Mouse (Mus musculus) Patski (cell line): Measurements from ENCODE around the gene Mccc2. TPM values are rescaled to one million over a fixed set of nuclear protein-coding genes. Genes with fewer than 3 reads are reported as not detected.

Source experiments
- ATAC-seq: fragments of 100-300 bp; one replicate; pipeline ENCODE4 v1.8.0; 2021
- CTCF ChIA-PET: fragments of 350-600 bp; sonication (Branson Sonifier 250); formaldehyde crosslinking; loops from one replicate; lab custom pipeline; 2022; ENCODE audit warnings: inconsistent platforms; lab: Charles Lee
- POLR2A ChIA-PET: fragments of 350-600 bp; sonication (Branson Sonifier 250); formaldehyde crosslinking; loops from one replicate; lab custom pipeline; 2022; ENCODE audit warnings: antibody characterized with exemption, inconsistent platforms; lab: Charles Lee
- DNase-seq: peaks from one replicate; pipeline ENCODE4 v3.0.0-alpha.2; 2011; ENCODE audit warnings: low read depth, low spot score
- H3K27me3 ChIP-seq: fragments of 371-371 bp; one replicate; pipeline ENCODE4 v1.5.1; 2021
- CTCF ChIP-seq: fragments of 100-300 bp; IDR thresholded peaks from one replicate; pipeline ENCODE4 v1.5.1; 2021
- in situ Hi-C: fragments of 300-500 bp; cut with MboI; formaldehyde crosslinking; loops from 3 replicates; pipeline ENCODE4 v1.11.1; 2018; ENCODE audit warnings: low pct_unique_long_range_greater_than_20kb, mixed read lengths
- polyA plus RNA-seq: library from polyadenylated mRNA; unstranded; gene quantifications from one replicate; pipeline ENCODE4 v1.2.3, GENCODE M21; 2021

The Mccc2 gene
- polyA plus RNA-seq, 1 experiment from 2014 or later: 55.0 TPM

- DNase-seq (no peak), ATAC-seq (no peak)
- TF ChIP-seq CTCF: peak; percentile 42
- in situ Hi-C loops: no loop called here
- ChIA-PET POLR2A (no interaction called here), CTCF (no interaction called here)
- H3K27me3 ChIP-seq: no peaks in the 10 kb centered on the region
These were observed 71.9 kb downstream of the Mccc2 start for GRCm38 (mm10) chr13:99943525-99943924.

- ChIA-PET CTCF (no interaction called here), POLR2A (interaction anchor here (0.7 kb wide), 1 partner anchor 60 kb away, joined by 3 read pairs; no protein-coding TSS in a partner anchor)
- no peaks in the 10 kb centered on the region for H3K27me3 ChIP-seq
- ATAC-seq (no peak), DNase-seq (no peak)
- in situ Hi-C loops: no loop called here
- TF ChIP-seq CTCF: no peak
These were observed 74.8 kb downstream of the Mccc2 start for GRCm38 (mm10) chr13:99940601-99941000.

GRCm38 (mm10) chr13:99939320-99939671 lies 76.1 kb downstream of the Mccc2 start:
- DNase-seq (no peak), ATAC-seq (no peak)
- TF ChIP-seq CTCF: no peak
- CTCF ChIA-PET: interaction anchor here (0.8 kb wide), 1 partner anchor 34 kb away, joined by 3 read pairs; no protein-coding TSS in a partner anchor
- in situ Hi-C loops: no loop called here
- POLR2A ChIA-PET: no interaction called here
- H3K27me3 ChIP-seq: no peaks in the 10 kb centered on the region

DNA sequence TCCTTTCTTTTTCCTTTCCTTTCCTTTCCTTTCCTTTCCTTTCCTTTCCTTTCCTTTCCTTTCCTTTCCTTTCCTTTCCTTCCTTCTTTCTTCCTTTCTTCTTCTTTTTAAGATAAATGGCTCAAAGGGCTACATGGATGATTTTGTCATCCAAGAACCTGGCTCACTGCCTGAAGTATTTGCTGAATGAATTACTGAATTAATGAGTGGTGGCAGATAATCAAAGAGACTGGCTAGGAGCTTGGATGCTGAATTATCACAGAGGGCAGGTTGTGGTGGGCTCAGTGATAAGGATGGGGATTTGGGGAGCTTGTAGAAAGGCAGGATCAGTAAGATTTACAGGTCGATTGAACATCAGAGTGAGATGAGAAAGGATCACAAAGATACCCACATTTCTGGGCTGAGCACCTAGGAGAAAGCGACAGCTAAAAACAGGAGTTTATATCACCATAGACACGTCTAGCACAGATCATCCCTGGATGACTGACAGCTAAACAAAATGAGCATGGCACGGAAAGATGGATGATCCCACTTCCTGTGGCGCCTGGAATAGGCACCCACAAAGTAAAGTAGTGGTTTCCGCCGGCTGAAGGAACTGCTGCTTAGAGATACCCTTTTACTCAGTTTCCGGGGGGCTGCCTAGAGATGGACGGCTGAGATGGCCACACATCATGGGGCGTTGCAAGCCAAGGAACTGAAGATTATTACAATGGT lies 76.7 kb downstream of the Mccc2 start:
- CTCF ChIA-PET: interaction anchor here (0.8 to 1.3 kb wide), 2 partner anchors 17 to 33 kb away, joined by 3 read pairs; no protein-coding TSS in a partner anchor
- POLR2A ChIA-PET: no interaction called here
- TF ChIP-seq CTCF: no peak
- H3K27me3 ChIP-seq: no peaks in the 10 kb centered on the region
- no peak for DNase-seq
- in situ Hi-C loops: no loop called here
- no peak for ATAC-seq

GRCm38 (mm10) chr13:99937741-99938140 lies 77.7 kb downstream of the Mccc2 start:
- peak; percentile 31 for DNase-seq
- no peak for ATAC-seq
- TF ChIP-seq CTCF: no peak
- H3K27me3 ChIP-seq: no peaks in the 10 kb centered on the region
- in situ Hi-C loops: no loop called here
- ChIA-PET CTCF (interaction anchor here (1.3 kb wide), 1 partner anchor 18 kb away, joined by 3 read pairs; no protein-coding TSS in a partner anchor), POLR2A (no interaction called here)

DNA sequence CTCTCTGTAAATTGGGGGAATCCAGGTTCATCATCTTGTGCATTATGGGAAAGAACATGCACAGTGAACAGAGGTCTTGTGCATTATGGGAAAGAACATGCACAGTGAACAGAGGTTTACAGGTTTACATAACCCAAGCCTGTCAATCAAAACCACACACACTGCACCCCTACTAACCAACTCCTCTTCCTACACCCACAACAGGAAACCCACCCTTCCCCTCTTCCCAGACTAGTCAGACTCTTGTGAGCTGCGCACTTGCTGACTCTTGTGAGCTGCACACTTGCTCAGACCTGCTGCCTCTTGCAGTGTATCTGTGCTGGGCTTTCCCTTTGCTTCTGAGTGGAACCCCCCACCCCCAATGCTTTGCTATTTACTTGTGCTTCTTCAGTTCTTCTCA lies 83.0 kb downstream of the Mccc2 start:
- POLR2A ChIA-PET: no interaction called here
- CTCF ChIA-PET: no interaction called here
- H3K27me3 ChIP-seq: no peaks in the 10 kb centered on the region
- ATAC-seq (no peak), DNase-seq (no peak)
- TF ChIP-seq CTCF: no peak
- in situ Hi-C loops: no loop called here

DNA sequence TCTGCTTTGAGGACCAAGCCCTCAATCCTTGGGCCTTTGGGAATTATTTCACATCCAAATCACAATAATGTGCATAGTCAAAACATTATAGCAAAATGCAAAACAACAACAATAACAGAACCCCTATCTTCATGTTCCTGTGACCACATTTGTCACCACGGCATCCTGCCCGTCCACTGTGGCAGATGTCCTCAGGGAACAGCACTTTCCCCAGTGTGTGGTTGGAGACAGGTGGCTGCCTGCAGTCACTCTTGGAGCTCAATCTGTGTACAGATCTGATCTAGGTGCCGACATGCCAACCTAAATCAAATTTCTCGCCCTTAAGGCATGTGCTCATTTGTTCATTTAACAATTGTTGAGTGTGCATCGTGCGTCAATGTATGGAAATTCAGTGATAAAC lies 83.9 kb downstream of the Mccc2 start:
- ChIA-PET CTCF (no interaction called here), POLR2A (no interaction called here)
- ATAC-seq (no peak), DNase-seq (no peak)
- in situ Hi-C loops: no loop called here
- no peaks in the 10 kb centered on the region for H3K27me3 ChIP-seq
- no peak for TF ChIP-seq CTCF

DNA sequence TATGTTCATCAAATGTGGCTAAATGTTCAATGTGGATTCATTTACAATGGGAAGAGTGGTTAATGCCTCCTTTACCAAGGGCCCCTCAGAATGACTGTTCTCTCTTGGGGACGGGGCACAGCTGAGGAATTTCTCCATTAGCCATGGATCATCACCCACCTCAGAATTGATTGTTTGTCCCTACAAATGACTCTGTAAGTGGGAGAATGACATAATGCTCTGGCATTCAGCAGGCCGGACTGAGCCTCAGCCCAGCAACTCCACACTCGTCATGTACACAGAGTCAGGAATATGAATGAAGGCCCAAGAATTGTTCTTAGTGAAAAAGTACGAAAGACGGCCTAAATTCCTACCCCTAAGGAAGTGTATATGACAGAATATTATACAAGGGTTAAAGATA lies 89.2 kb downstream of the Mccc2 start:
- DNase-seq (peak; percentile 35), ATAC-seq (peak; percentile 39)
- H3K27me3 ChIP-seq: no peaks in the 10 kb centered on the region
- POLR2A ChIA-PET: no interaction called here
- TF ChIP-seq CTCF: no peak
- in situ Hi-C loops: no loop called here
- CTCF ChIA-PET: no interaction called here

DNA sequence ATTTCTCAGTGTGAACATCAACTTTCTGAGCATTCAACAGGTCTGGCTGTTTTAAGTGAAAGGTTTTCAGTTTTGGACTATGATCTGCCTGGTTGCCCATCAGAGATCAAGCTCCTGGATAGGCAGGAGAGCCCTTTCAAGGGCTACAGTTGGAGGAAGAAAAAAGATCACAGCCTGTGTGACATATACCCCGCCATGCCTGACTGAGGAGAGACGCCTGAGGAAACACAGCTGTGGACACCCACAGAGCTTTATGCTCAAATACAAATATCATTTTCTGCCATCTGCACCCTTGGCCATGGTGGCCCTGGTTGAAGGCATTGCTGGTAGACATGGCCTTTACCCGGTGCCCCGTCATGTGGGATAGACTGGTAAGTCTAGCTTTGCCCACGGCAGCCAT lies 99.8 kb downstream of the Mccc2 start:
- peaks cover 15% of the 10 kb centered on the region for H3K27me3 ChIP-seq
- ATAC-seq (no peak), DNase-seq (no peak)
- TF ChIP-seq CTCF: no peak
- ChIA-PET POLR2A (no interaction called here), CTCF (no interaction called here)
- in situ Hi-C loops: no loop called here

DNA sequence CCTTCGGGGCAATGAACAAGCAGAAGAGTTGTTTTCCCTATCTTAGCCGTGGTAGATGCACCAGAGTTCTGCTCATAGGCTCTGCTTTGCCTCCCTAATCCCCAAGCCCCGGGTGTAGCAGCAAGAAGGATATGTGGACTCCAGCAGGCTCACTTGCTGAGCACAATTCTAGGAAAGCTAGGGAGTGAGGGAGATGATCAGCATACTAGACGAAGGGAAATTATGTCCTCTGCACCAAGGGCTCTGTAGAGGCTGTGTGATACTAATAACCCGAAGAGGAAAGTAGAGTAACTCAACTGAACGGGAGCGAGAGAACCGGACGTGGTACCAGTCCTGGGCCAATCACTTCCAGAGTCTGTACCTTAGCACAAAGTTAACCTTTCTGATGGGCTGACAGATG lies 114.5 kb downstream of the Mccc2 start, which contains the start of gene Cartpt:
TSS of gene Cartpt (minus strand) at position 127 of the 400 bp plus-strand sequence.
- CTCF ChIA-PET: no interaction called here
- POLR2A ChIA-PET: no interaction called here
- no peak for DNase-seq
- in situ Hi-C loops: no loop called here
- TF ChIP-seq CTCF: no peak
- ATAC-seq: no peak
- H3K27me3 ChIP-seq: peaks cover 44% of the 10 kb centered on the region

DNA sequence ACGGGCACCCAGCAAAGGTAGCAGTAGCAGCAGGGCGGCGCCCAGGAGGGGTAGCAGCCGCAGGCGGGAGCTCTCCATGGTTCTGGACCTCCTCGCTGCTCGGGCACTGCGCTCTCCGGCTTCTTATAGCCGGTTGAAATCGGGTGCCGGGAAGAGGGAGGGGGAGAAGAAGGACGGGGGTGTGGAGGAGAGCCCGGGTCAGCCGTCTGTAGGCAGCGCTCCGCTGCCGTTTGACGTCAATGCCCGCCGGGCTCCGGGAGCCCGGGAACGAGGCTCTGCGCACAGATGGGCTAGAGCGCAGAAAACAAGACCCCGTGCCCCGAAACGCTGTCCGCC lies 114.9 kb downstream of the Mccc2 start:
- in situ Hi-C loops: no loop called here
- ChIA-PET CTCF (no interaction called here), POLR2A (no interaction called here)
- DNase-seq (peak; percentile 12), ATAC-seq (no peak)
- peaks cover 40% of the 10 kb centered on the region for H3K27me3 ChIP-seq
- no peak for TF ChIP-seq CTCF
